In genomic region chr5:25760410-25760832, GRCm38 (mm10) we compare ENCODE assay signal across 8 mouse cellular contexts. TPM values are rescaled to one million over a fixed set of nuclear protein-coding genes. Genes with fewer than 3 reads are reported as not detected.
DNase-seq lines count a peak whose midpoint lies in the region; ATAC-seq lines count a peak whose summit lies in the region.

No protein-coding gene starts in this region.

- peak overlapping the region; percentile 63 for H3K4me2 ChIP-seq in hindbrain, embryonic 16.5 days (ENCODE audit: low read length)
- peak overlapping the region; percentile 99 for H3K4me2 ChIP-seq in lung, embryonic 15.5 days

- ATAC-seq in frontal cortex, adult (ENCODE audit: low TSS enrichment) = peak; percentile 3; the same call in 1 of the 2 replicates
- peak; percentile 22 for ATAC-seq in hindbrain, embryonic 16.5 days
- ATAC-seq in lung, embryonic 15.5 days (ENCODE audit: borderline replicate concordance, extremely low read depth, low FRiP score, low TSS enrichment) = peak; percentile 15; the same call in 1 of the 2 replicates

- 0% methylated on average over 3 of the region's 10 CpGs for WGBS in hindbrain, embryonic 16.5 days
- 2% methylated on average over 10 of the region's 10 CpGs for WGBS in lung, embryonic 15.5 days

- H3K27me3 ChIP-seq in hindbrain, embryonic 16.5 days (replicated peaks; ENCODE audit: control insufficient read depth, insufficient read depth, low read length) = no peaks in the 10 kb centered on the region
- H3K27me3 ChIP-seq in lung, embryonic 15.5 days = peaks cover 3% of the 10 kb centered on the region; the same call in 1 of the 2 replicates

- no peak for DNase-seq in frontal cortex, postnatal 25 days (ENCODE audit: low spot score in 2 of 2)
- peak; percentile 51 for DNase-seq in CD4-positive helper T cell, adult 2 months (ENCODE audit: low read depth, low spot score)
- DNase-seq in cerebellum, postnatal 36 days = peak; percentile 41 to 57
- peak; percentile 38 for DNase-seq in right cerebral cortex, postnatal 25 days
- DNase-seq in adrenal gland, postnatal 4 days (ENCODE audit: low spot score in 2 of 2) = no peak

- H3K27ac ChIP-seq in hindbrain, embryonic 16.5 days (ENCODE audit: low read depth, low read length) = no peak overlapping the region
- H3K27ac ChIP-seq in lung, embryonic 15.5 days = no peak overlapping the region

- peak overlapping the region; percentile 84 for H3K4me3 ChIP-seq in hindbrain, embryonic 16.5 days (ENCODE audit: low read length)
- H3K4me3 ChIP-seq in lung, embryonic 15.5 days = peak overlapping the region; percentile 60

- no peaks in the 10 kb centered on the region for H3K36me3 ChIP-seq in hindbrain, embryonic 16.5 days (ENCODE audit: control insufficient read depth, insufficient read depth, low read length)
- H3K36me3 ChIP-seq in lung, embryonic 15.5 days = no peaks in the 10 kb centered on the region

- peak overlapping the region; percentile 88 for H3K9ac ChIP-seq in hindbrain, embryonic 16.5 days (ENCODE audit: low read depth, low read length)
- no peak overlapping the region; the same call in 1 of the 2 replicates for H3K9ac ChIP-seq in lung, embryonic 15.5 days

- peaks cover 5% of the 10 kb centered on the region; the same call in 1 of the 2 replicates for H3K4me1 ChIP-seq in hindbrain, embryonic 16.5 days (ENCODE audit: control insufficient read depth, insufficient read depth, low read depth, low read length)
- H3K4me1 ChIP-seq in lung, embryonic 15.5 days = peaks cover 8% of the 10 kb centered on the region

- H3K9me3 ChIP-seq in hindbrain, embryonic 16.5 days (ENCODE audit: control insufficient read depth, low read length) = no peaks in the 10 kb centered on the region
- no peaks in the 10 kb centered on the region for H3K9me3 ChIP-seq in lung, embryonic 15.5 days

RNA-seq across cellular contexts. Expression of gene Actr3b, which starts 0.6 kb away (rescaled TPM):
- 46.3 and 55.1 TPM in 2 replicates for polyA plus RNA-seq in hindbrain, embryonic 16.5 days (2015; fragmentation: Nextera tagmentation; extraction: Ambion mirVana)
- polyA plus RNA-seq in lung, embryonic 15.5 days (2015; fragmentation: Nextera tagmentation; extraction: Ambion mirVana) = 2.8 and 3.2 TPM in 2 replicates
- 10 to 100 TPM; 10.6 to 11.9 TPM for total RNA-seq in adrenal gland, postnatal 4 days (2021)

RNA-seq across cellular contexts. Expression of gene Xrcc2, which starts 54.8 kb away (rescaled TPM):
- polyA plus RNA-seq in hindbrain, embryonic 16.5 days (2015; fragmentation: Nextera tagmentation; extraction: Ambion mirVana) = 4.1 and 5.5 TPM in 2 replicates
- 9.6 and 10.4 TPM in 2 replicates for polyA plus RNA-seq in lung, embryonic 15.5 days (2015; fragmentation: Nextera tagmentation; extraction: Ambion mirVana)
- 10 to 100 TPM in 1 of 2 experiments, 1 to 10 TPM in 1; 9.0 to 12.2 TPM for total RNA-seq in adrenal gland, postnatal 4 days (2021)

Comparison
In these comparisons a context has a peak if more than half of its experiments do, and no peak if none do; other contexts are left out.
1. DNase-seq: peak in CD4-positive helper T cell, adult 2 months (single experiment), cerebellum, postnatal 36 days (2 of 2) and right cerebral cortex, postnatal 25 days (single experiment); none in frontal cortex, postnatal 25 days (0 of 2) and adrenal gland, postnatal 4 days (0 of 2).
2. RNA of gene Actr3b, which starts 0.6 kb away (polyA plus RNA-seq): 46.3 to 55.1 TPM in hindbrain, embryonic 16.5 days; 2.8 to 3.2 TPM in lung, embryonic 15.5 days; every median in the first group is over 10 times any median in the second.
3. Peak in every context shown above with its lines, with median percentiles within 50 percentile points of each other: ATAC-seq.